Mouse (Mus musculus) forebrain, embryonic 12.5 days (tissue): ENCODE results near the gene Cyth4. TPM values are rescaled to one million over a fixed set of nuclear protein-coding genes. Genes with fewer than 3 reads are reported as not detected.

Source experiments
- ATAC-seq: fragments of 200-750 bp; cut with Nextera tagmentation; 2 replicates; pipeline ENCODE4 v1.8.0; 2017; ENCODE audit warnings: moderate TSS enrichment; ENCODE audit not compliant: low FRiP score
- H3K27ac ChIP-seq: fragments of 300-500 bp; sonication (generic); 2 replicates; pipeline ENCODE4 v1.5.1; 2016; ENCODE audit warnings: mild to moderate bottlenecking
- H3K27me3 ChIP-seq: fragments of 300-500 bp; sonication (generic); 2 replicates; pipeline ENCODE4 v1.6.1; 2016; ENCODE audit warnings: mild to moderate bottlenecking
- H3K36me3 ChIP-seq: fragments of 300-500 bp; sonication (generic); replicated peaks from 2 replicates; pipeline ENCODE4 v1.6.1; 2016; ENCODE audit warnings: mild to moderate bottlenecking
- H3K4me1 ChIP-seq: fragments of 300-500 bp; sonication (generic); 2 replicates; pipeline ENCODE4 v1.6.1; 2016
- H3K4me2 ChIP-seq: fragments of 300-500 bp; sonication (generic); 2 replicates; pipeline ENCODE4 v1.6.1; 2016; ENCODE audit warnings: mild to moderate bottlenecking, moderate library complexity
- H3K4me3 ChIP-seq: fragments of 300-500 bp; sonication (generic); replicated peaks from 2 replicates; pipeline ENCODE4 v1.5.1; 2016; ENCODE audit warnings: mild to moderate bottlenecking
- H3K9ac ChIP-seq: fragments of 300-500 bp; sonication (generic); 2 replicates; pipeline ENCODE4 v1.6.1; 2016; ENCODE audit warnings: mild to moderate bottlenecking
- H3K9me3 ChIP-seq: fragments of 300-500 bp; sonication (generic); 2 replicates; pipeline ENCODE4 v1.6.1; 2016
- WGBS: fragments of 180-500 bp; shearing (Covaris S2); methylation state at CpG from one replicate; pipeline ENCODE4 v1.1.7; 2016; 5-methylcytosine and 5-hydroxymethylcytosine counted together
- polyA plus RNA-seq: library from polyadenylated mRNA; unstranded; fragments of >200 nt; fragmentation: Nextera tagmentation; extraction: Ambion mirVana; gene quantifications from 2 replicates; pipeline ENCODE4 v1.2.1, GENCODE M21; 2016

Gene Cyth4
- polyA plus RNA-seq, 1 experiment from 2014 or later, result 4.5 TPM

DNA sequence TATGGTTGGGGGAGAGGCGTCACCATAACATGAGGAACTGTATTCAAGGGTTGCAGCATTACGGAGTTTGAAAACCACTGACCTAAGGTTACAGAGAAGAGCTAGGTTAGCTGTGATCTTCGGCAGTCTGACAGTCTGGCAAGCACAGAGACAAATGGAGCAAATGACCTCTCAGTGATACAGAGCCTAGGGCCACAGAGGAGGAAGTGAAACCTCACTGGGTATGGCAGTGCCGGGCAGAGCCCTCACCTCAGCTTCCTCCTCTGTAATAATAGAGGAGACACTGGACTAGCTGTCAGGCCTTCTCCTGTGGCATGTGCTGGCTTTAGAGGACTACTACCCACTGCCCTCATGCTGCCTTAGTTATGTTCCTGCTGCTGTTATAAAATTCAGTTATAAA lies 7.9 kb upstream of the Cyth4 start:
- no peaks in the 10 kb centered on the region for H3K36me3 ChIP-seq
- H3K27me3 ChIP-seq, result no peaks in the 10 kb centered on the region
- H3K9me3 ChIP-seq, result 0 out of 2 replicates have a peak, but pooled peaks cover 5% of the 10 kb centered on the region
- no peak overlapping the region for H3K4me3 ChIP-seq
- H3K27ac ChIP-seq, result no peak overlapping the region
- H3K9ac ChIP-seq, result no peak overlapping the region
- H3K4me1 ChIP-seq, result no peaks in the 10 kb centered on the region; the same call in 1 of the 2 replicates
- 91% methylated on average over 4 of the region's 4 CpGs for WGBS
- no peak overlapping the region for H3K4me2 ChIP-seq
- no peak for ATAC-seq

- Histone ChIP-seq H3K36me3 (no peaks in the 10 kb centered on the region), H3K9ac (no peak overlapping the region), H3K4me1 (no peaks in the 10 kb centered on the region; the same call in 1 of the 2 replicates), H3K27ac (no peak overlapping the region), H3K4me3 (no peak overlapping the region), H3K9me3 (0 out of 2 replicates have a peak, but pooled peaks cover under 1% of the 10 kb centered on the region), H3K27me3 (no peaks in the 10 kb centered on the region), H3K4me2 (no peak overlapping the region)
- no peak for ATAC-seq
- WGBS, result 82% methylated on average over 6 of the region's 6 CpGs
These were observed 6.9 kb upstream of the Cyth4 start for GRCm38 (mm10) chr15:78589936-78590335.

DNA sequence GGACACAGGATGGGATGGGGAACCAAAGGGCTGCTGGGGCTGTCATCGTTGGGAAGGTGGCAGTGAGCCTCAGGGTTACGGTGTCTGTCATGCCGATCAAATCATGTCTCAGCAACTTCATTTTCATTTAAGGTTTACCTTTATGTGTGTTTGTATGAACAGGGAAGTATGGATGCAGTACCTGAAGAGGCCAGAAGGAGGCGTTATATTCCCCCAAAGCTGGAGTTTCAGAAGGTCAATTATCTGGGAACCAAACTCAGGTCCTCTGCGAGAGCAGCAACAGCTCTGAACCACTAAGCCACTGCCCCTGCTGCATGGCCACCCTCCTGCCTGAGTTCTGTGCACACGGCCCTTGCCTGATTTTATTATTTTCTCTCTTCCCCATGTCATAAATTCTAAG lies 6.1 kb upstream of the Cyth4 start:
- no peak for ATAC-seq
- Histone ChIP-seq H3K27ac (no peak overlapping the region), H3K27me3 (no peaks in the 10 kb centered on the region), H3K4me2 (no peak overlapping the region), H3K9me3 (no peaks in the 10 kb centered on the region), H3K4me3 (no peak overlapping the region), H3K9ac (no peak overlapping the region), H3K36me3 (no peaks in the 10 kb centered on the region), H3K4me1 (no peaks in the 10 kb centered on the region; the same call in 1 of the 2 replicates)
- WGBS, result 84% methylated on average over 6 of the region's 6 CpGs

- H3K4me2 ChIP-seq, result no peak overlapping the region
- H3K9me3 ChIP-seq, result no peaks in the 10 kb centered on the region
- no peak for ATAC-seq
- H3K4me1 ChIP-seq, result no peaks in the 10 kb centered on the region; the same call in 1 of the 2 replicates
- no peak overlapping the region for H3K4me3 ChIP-seq
- no peaks in the 10 kb centered on the region for H3K36me3 ChIP-seq
- no peak overlapping the region for H3K27ac ChIP-seq
- no peaks in the 10 kb centered on the region for H3K27me3 ChIP-seq
- WGBS, result 70% methylated on average over 15 of the region's 15 CpGs
- H3K9ac ChIP-seq, result no peak overlapping the region
These were observed 5.0 kb upstream of the Cyth4 start for GRCm38 (mm10) chr15:78591680-78592451.

DNA sequence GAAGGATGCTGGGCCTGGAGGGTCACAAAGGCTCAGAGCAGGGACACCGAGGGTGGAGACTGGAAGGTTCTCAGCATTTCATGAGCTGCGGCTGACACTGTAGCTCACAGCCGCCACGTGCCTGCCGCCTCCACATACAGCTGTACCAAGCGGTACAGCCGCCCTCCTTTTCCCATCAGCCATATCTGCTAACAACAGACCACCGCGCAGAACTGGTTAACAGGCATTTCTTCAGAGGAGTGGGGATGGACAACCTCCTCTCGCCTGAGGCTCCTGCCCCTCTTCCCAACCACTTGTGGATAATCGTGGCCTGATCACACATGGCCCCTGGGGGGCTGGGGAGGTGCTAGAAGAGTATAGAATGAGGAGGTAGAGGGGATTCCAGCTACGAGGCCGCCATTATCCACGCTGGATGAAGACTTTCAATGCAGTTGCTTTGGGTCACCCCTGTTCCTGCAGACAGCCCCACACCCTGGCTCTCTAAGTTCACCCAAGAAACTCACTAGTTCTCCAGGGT lies 4.3 kb upstream of the Cyth4 start:
- Histone ChIP-seq H3K27me3 (no peaks in the 10 kb centered on the region), H3K36me3 (no peaks in the 10 kb centered on the region), H3K9ac (no peak overlapping the region), H3K4me2 (no peak overlapping the region), H3K4me1 (no peaks in the 10 kb centered on the region; the same call in 1 of the 2 replicates), H3K4me3 (no peak overlapping the region), H3K27ac (no peak overlapping the region), H3K9me3 (no peaks in the 10 kb centered on the region)
- ATAC-seq, result no peak
- 80% methylated on average over 14 of the region's 14 CpGs for WGBS

DNA sequence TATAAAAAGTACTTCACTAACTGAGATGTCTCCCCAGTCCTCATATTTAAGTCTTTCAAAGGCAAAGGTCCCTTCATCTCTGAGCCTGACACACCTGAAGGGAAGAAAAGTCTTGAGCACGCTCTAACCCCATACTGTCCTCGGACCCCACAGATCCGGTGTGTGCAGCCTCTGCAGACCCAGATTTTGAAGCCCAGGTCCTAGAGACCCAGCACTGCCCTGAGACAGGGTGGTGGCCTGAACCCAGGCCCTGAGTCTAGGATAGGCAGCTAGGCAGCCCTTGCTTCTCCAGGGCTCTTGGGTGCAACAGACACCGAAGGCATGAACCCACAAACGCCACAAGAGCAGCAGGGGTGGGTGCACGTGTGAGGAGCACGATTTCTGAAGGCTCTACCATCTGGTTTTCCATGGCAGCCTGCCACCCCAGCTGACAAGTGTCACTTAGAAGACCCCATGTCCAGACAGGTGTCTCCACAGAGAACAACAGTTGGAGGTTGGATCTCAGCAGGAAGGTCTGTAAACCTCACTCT lies 2.9 kb upstream of the Cyth4 start:
- ATAC-seq, result no peak
- Histone ChIP-seq H3K4me2 (no peak overlapping the region), H3K36me3 (no peaks in the 10 kb centered on the region), H3K9me3 (no peaks in the 10 kb centered on the region), H3K4me1 (no peaks in the 10 kb centered on the region; the same call in 1 of the 2 replicates), H3K9ac (no peak overlapping the region), H3K4me3 (no peak overlapping the region), H3K27me3 (no peaks in the 10 kb centered on the region), H3K27ac (no peak overlapping the region)
- 89% methylated on average over 7 of the region's 7 CpGs for WGBS

GRCm38 (mm10) chr15:78594831-78595230 lies 2.0 kb upstream of the Cyth4 start:
- H3K27ac ChIP-seq, result no peak overlapping the region
- no peaks in the 10 kb centered on the region for H3K9me3 ChIP-seq
- no peak overlapping the region for H3K4me2 ChIP-seq
- no peak overlapping the region for H3K9ac ChIP-seq
- no peaks in the 10 kb centered on the region for H3K36me3 ChIP-seq
- H3K4me1 ChIP-seq, result no peaks in the 10 kb centered on the region; the same call in 1 of the 2 replicates
- WGBS, result 94% methylated on average over 2 of the region's 2 CpGs
- no peak overlapping the region for H3K4me3 ChIP-seq
- H3K27me3 ChIP-seq, result no peaks in the 10 kb centered on the region
- ATAC-seq, result no peak

GRCm38 (mm10) chr15:78595468-78595867 lies 1.4 kb upstream of the Cyth4 start:
- 71% methylated on average over 5 of the region's 5 CpGs for WGBS
- no peak for ATAC-seq
- Histone ChIP-seq H3K4me1 (no peaks in the 10 kb centered on the region; the same call in 1 of the 2 replicates), H3K9me3 (no peaks in the 10 kb centered on the region), H3K27me3 (no peaks in the 10 kb centered on the region), H3K9ac (no peak overlapping the region), H3K4me2 (no peak overlapping the region), H3K27ac (no peak overlapping the region), H3K4me3 (no peak overlapping the region), H3K36me3 (no peaks in the 10 kb centered on the region)

GRCm38 (mm10) chr15:78596504-78596903 lies 343 bp upstream of the Cyth4 start:
- H3K9me3 ChIP-seq, result no peaks in the 10 kb centered on the region
- H3K27me3 ChIP-seq, result no peaks in the 10 kb centered on the region
- H3K4me1 ChIP-seq, result no peaks in the 10 kb centered on the region
- ATAC-seq, result no peak
- H3K4me3 ChIP-seq, result no peak overlapping the region
- H3K36me3 ChIP-seq, result no peaks in the 10 kb centered on the region
- WGBS, result 78% methylated on average over 5 of the region's 6 CpGs
- H3K27ac ChIP-seq, result no peak overlapping the region
- no peak overlapping the region for H3K9ac ChIP-seq
- H3K4me2 ChIP-seq, result no peak overlapping the region

DNA sequence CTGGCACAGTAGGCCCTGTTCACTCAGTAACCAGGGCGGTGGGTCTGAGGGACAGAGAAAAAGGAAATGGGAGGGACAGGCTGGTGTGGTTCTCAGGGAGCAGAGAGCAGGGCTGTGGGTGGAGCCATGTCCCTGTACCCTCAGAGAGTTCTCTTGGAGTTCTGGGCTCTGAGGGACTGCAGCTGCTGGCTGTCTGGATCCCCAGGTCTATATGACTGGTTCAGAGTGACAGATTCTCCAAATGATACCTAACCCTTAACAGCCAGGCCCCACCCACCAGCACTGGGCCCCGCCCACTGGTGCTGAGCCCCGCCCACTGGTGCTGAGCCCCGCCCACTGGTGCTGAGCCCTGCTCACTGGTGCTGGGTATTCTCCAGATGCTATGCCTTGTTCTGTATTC lies 882 bp downstream of the Cyth4 start:
- no peaks in the 10 kb centered on the region for H3K9me3 ChIP-seq
- no peak overlapping the region for H3K4me3 ChIP-seq
- H3K36me3 ChIP-seq, result no peaks in the 10 kb centered on the region
- H3K4me1 ChIP-seq, result no peaks in the 10 kb centered on the region
- H3K4me2 ChIP-seq, result no peak overlapping the region
- H3K9ac ChIP-seq, result no peak overlapping the region
- H3K27me3 ChIP-seq, result no peaks in the 10 kb centered on the region
- 86% methylated on average over 4 of the region's 4 CpGs for WGBS
- ATAC-seq, result no peak
- H3K27ac ChIP-seq, result no peak overlapping the region

DNA sequence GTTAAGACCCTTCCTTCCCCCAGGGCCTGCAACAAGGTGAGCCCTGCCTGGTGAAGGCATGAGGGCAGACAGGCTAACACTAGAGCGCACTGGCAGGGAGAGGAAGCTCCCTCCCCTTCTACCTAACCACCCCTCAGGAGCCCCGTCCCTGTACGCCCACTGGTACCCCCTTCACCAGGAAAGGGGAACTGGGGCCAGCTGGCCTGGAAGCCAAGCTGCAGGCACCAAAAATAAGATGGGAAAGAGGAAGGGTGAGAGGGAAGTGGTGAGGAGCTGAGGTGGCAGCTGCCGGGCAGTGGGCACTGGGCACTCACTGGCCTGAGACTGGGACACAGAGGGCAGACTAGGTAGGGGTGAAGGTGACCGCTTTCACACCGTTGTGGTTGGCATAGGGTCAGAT lies 2.3 kb downstream of the Cyth4 start:
- Histone ChIP-seq H3K4me3 (no peak overlapping the region), H3K4me2 (no peak overlapping the region), H3K27ac (no peak overlapping the region), H3K9ac (no peak overlapping the region), H3K9me3 (no peaks in the 10 kb centered on the region), H3K4me1 (no peaks in the 10 kb centered on the region), H3K36me3 (no peaks in the 10 kb centered on the region), H3K27me3 (no peaks in the 10 kb centered on the region)
- 85% methylated on average over 6 of the region's 6 CpGs for WGBS
- ATAC-seq, result no peak

GRCm38 (mm10) chr15:78599529-78600193 lies 2.8 kb downstream of the Cyth4 start:
- H3K27ac ChIP-seq, result no peak overlapping the region

More at GRCm38 (mm10) chr15:78599529-78600193, 2.8 kb downstream of the Cyth4 start:
- Histone ChIP-seq H3K9me3 (no peaks in the 10 kb centered on the region), H3K36me3 (no peaks in the 10 kb centered on the region), H3K9ac (no peak overlapping the region), H3K27me3 (no peaks in the 10 kb centered on the region), H3K4me3 (no peak overlapping the region), H3K4me2 (no peak overlapping the region), H3K4me1 (no peaks in the 10 kb centered on the region)
- WGBS, result 79% methylated on average over 13 of the region's 13 CpGs
- no peak for ATAC-seq
